Mouse (Mus musculus) liver, embryonic 14.5 days (tissue): ENCODE results near the gene Gpr158. TPM values are rescaled to one million over a fixed set of nuclear protein-coding genes. Genes with fewer than 3 reads are reported as not detected.

Experiments used
- ATAC-seq: fragments of 200-750 bp; cut with Nextera tagmentation; 2 replicates; pipeline ENCODE4 v1.8.0; 2017; ENCODE audit warnings: moderate number of reproducible peaks, mild to moderate bottlenecking, moderate library complexity; ENCODE audit not compliant: insufficient read depth
- DNase-seq, 3 experiments: peaks; one replicate each; pipeline ENCODE4 v3.0.0-alpha.2; 2012 to 2013; ENCODE audit warnings: low read depth in 3 of 3, low spot score in 3 of 3
- H3K27ac ChIP-seq: fragments of 300-500 bp; sonication (generic); 2 replicates; pipeline ENCODE4 v1.5.1; 2014; ENCODE audit warnings: moderate library complexity, mild to moderate bottlenecking, control low read depth, inconsistent platforms
- H3K27me3 ChIP-seq: fragments of 300-500 bp; sonication (generic); 2 replicates; pipeline ENCODE4 v1.6.1; 2014; ENCODE audit warnings: mild to moderate bottlenecking, low read length, moderate library complexity; ENCODE audit not compliant: control insufficient read depth, insufficient read depth
- H3K36me3 ChIP-seq: fragments of 300-500 bp; sonication (generic); replicated peaks from 2 replicates; pipeline ENCODE4 v1.6.1; 2014; ENCODE audit warnings: low read depth; ENCODE audit not compliant: control insufficient read depth, insufficient read depth
- H3K4me1 ChIP-seq, 2 experiments: fragments of 200-500 bp in 1 of 2; fragments of 300-500 bp in 1 of 2; sonication (generic) in 1 of 2; replicated peaks; 2 replicates each; pipeline ENCODE4 v1.6.1; 2012 to 2014; ENCODE audit warnings: antibody characterized with exemption in 1 of 2, inconsistent platforms in 1 of 2, low read length in 1 of 2; ENCODE audit not compliant: control insufficient read depth in 2 of 2, insufficient read depth in 2 of 2
- H3K4me2 ChIP-seq: fragments of 300-500 bp; sonication (generic); 2 replicates; pipeline ENCODE4 v1.6.1; 2014; ENCODE audit warnings: low read depth, mild to moderate bottlenecking, control low read depth, moderate library complexity
- H3K4me3 ChIP-seq, 2 experiments: fragments of 200-500 bp in 1 of 2; fragments of 300-500 bp in 1 of 2; sonication (generic) in 1 of 2; 2 replicates each; pipeline ENCODE4 v1.5.1; 2012 to 2014; ENCODE audit warnings: low read depth in 2 of 2, low read length in 2 of 2, mild to moderate bottlenecking in 2 of 2, control low read depth in 1 of 2, inconsistent platforms in 1 of 2, moderate library complexity in 1 of 2; ENCODE audit not compliant: insufficient read depth in 1 of 2
- H3K9ac ChIP-seq: fragments of 300-500 bp; sonication (generic); replicated peaks from 2 replicates; pipeline ENCODE4 v1.6.1; 2014; ENCODE audit warnings: mild to moderate bottlenecking, control low read depth, moderate library complexity
- H3K9me3 ChIP-seq: fragments of 300-500 bp; sonication (generic); 2 replicates; pipeline ENCODE4 v1.6.1; 2016; ENCODE audit warnings: low read length, mixed read lengths; ENCODE audit not compliant: control insufficient read depth
- CTCF ChIP-seq: IDR thresholded peaks from 2 replicates; pipeline ENCODE4 v1.5.1; 2016; ENCODE audit warnings: antibody characterized with exemption, low read depth, control low read depth
- EP300 ChIP-seq: IDR thresholded peaks from 2 replicates; pipeline ENCODE4 v1.6.1; 2016; ENCODE audit warnings: antibody characterized with exemption, low read depth
- WGBS: fragments of 180-500 bp; shearing (Covaris S2); extraction: QIAGEN DNeasy Blood & Tissue Kit; methylation state at CpG from one replicate; pipeline ENCODE4 v1.1.7; 2014; ENCODE audit not compliant: insufficient replicate concordance; 5-methylcytosine and 5-hydroxymethylcytosine counted together
- polyA plus RNA-seq, 2 experiments: library from polyadenylated mRNA; depleted of rRNA in 1 of 2; stranded (reverse) in 1 of 2; unstranded in 1 of 2; fragments of >200 nt; fragmentation: Nextera tagmentation in 1 of 2; extraction: Ambion mirVana in 1 of 2; gene quantifications; 2 replicates each; pipeline versions ENCODE4 v1.2.1 to v1.2.3; 2012 to 2014

Gene Gpr158
- polyA plus RNA-seq, 2 experiments, result not detected

- DNase-seq (no peak), ATAC-seq (no peak)
- WGBS, result 60% methylated on average over 4 of the region's 4 CpGs
- H3K4me1 ChIP-seq, result no peaks in the 10 kb centered on the region
- H3K4me3 ChIP-seq, result no peak overlapping the region
- no peaks in the 10 kb centered on the region for H3K36me3 ChIP-seq
- no peak overlapping the region for H3K9ac ChIP-seq
- no peak overlapping the region for H3K4me2 ChIP-seq
- no peaks in the 10 kb centered on the region for H3K27me3 ChIP-seq
- H3K9me3 ChIP-seq, result no peaks in the 10 kb centered on the region
- no peak overlapping the region for H3K27ac ChIP-seq
- TF ChIP-seq CTCF (no peak), EP300 (no peak)
Measured at GRCm38 (mm10) chr2:21728075-21728474, 360.7 kb downstream of the Gpr158 start.

- no peak for TF ChIP-seq CTCF
- no peak for TF ChIP-seq EP300
- no peaks in the 10 kb centered on the region for H3K9me3 ChIP-seq
- H3K4me3 ChIP-seq, result no peak overlapping the region
- no peak overlapping the region for H3K27ac ChIP-seq
- H3K4me2 ChIP-seq, result no peak overlapping the region
- H3K4me1 ChIP-seq, result no peaks in the 10 kb centered on the region
- ATAC-seq (no peak), DNase-seq (no peak)
- no peak overlapping the region for H3K9ac ChIP-seq
- no peaks in the 10 kb centered on the region for H3K36me3 ChIP-seq
- H3K27me3 ChIP-seq, result no peaks in the 10 kb centered on the region
- 68% methylated on average over 2 of the region's 2 CpGs for WGBS
Measured at GRCm38 (mm10) chr2:21783721-21784120, 416.4 kb downstream of the Gpr158 start.

- H3K36me3 ChIP-seq, result no peaks in the 10 kb centered on the region
- DNase-seq (no peak), ATAC-seq (no peak)
- H3K4me1 ChIP-seq, result no peaks in the 10 kb centered on the region
- no peak overlapping the region for H3K27ac ChIP-seq
- no peak overlapping the region for H3K4me2 ChIP-seq
- TF ChIP-seq CTCF (no peak), EP300 (no peak)
- H3K9me3 ChIP-seq, result no peaks in the 10 kb centered on the region
- 53% methylated on average over 2 of the region's 2 CpGs for WGBS
- H3K9ac ChIP-seq, result no peak overlapping the region
- no peaks in the 10 kb centered on the region for H3K27me3 ChIP-seq
- H3K4me3 ChIP-seq, result no peak overlapping the region
Measured at GRCm38 (mm10) chr2:21793156-21793555, 425.8 kb downstream of the Gpr158 start.

- TF ChIP-seq CTCF (no peak), EP300 (no peak)
- H3K27ac ChIP-seq, result no peak overlapping the region
- H3K9ac ChIP-seq, result no peak overlapping the region
- H3K27me3 ChIP-seq, result no peaks in the 10 kb centered on the region
- 72% methylated on average over 3 of the region's 3 CpGs for WGBS
- ATAC-seq (no peak), DNase-seq (no peak)
- H3K4me1 ChIP-seq, result no peaks in the 10 kb centered on the region
- H3K4me2 ChIP-seq, result no peak overlapping the region
- no peaks in the 10 kb centered on the region for H3K36me3 ChIP-seq
- no peaks in the 10 kb centered on the region for H3K9me3 ChIP-seq
- H3K4me3 ChIP-seq, result no peak overlapping the region
Measured at GRCm38 (mm10) chr2:21799616-21800015, 432.3 kb downstream of the Gpr158 start.

GRCm38 (mm10) chr2:21800045-21800444 is 432.7 kb downstream of the Gpr158 start:
- Histone ChIP-seq H3K4me3 (no peak overlapping the region), H3K9ac (no peak overlapping the region), H3K36me3 (no peaks in the 10 kb centered on the region), H3K9me3 (no peaks in the 10 kb centered on the region), H3K4me1 (no peaks in the 10 kb centered on the region), H3K4me2 (no peak overlapping the region), H3K27ac (no peak overlapping the region), H3K27me3 (no peaks in the 10 kb centered on the region)
- TF ChIP-seq CTCF, result no peak
- ATAC-seq, result no peak
- DNase-seq, result no peak

GRCm38 (mm10) chr2:21808510-21808909 is 441.2 kb downstream of the Gpr158 start:
- Histone ChIP-seq H3K9me3 (no peaks in the 10 kb centered on the region), H3K4me2 (no peak overlapping the region), H3K36me3 (no peaks in the 10 kb centered on the region), H3K4me3 (no peak overlapping the region), H3K27ac (no peak overlapping the region), H3K4me1 (no peaks in the 10 kb centered on the region), H3K9ac (no peak overlapping the region), H3K27me3 (no peaks in the 10 kb centered on the region)
- no peak for ATAC-seq
- TF ChIP-seq CTCF, result no peak
- no peak for TF ChIP-seq EP300
- 82% methylated on average over 2 of the region's 2 CpGs for WGBS
- no peak for DNase-seq
